Mouse (Mus musculus) retina, embryonic 14.5 days (tissue): Measurements from ENCODE around the gene Srsf10.

ENCODE experiments used
- DNase-seq: peaks from one replicate; pipeline ENCODE4 v3.0.0-alpha.2; 2015; ENCODE audit warnings: low spot score

Srsf10 gene

DNA sequence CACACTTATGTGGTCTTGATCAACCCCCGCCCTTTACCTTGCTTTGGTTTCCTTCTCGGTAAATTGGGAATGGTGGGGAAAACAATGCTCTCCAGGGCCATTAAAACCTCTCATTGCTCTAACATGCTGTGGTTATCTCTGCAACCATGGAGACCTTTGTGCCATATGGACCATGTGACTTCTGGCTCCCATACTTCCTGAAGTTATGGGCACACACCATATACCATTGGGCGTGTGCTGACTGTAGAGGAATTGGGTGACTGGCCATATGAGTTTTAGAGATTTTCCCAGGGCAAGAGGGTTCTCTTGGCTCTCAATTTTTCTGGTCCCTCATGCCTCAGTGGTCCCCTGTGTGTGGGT, 63.7 kb downstream of the Srsf10 start:
- DNase-seq, result no peak
